Mouse (Mus musculus) midbrain, embryonic 11.5 days (tissue): ENCODE measurements around the gene Gtsf1. TPM values are rescaled to one million over a fixed set of nuclear protein-coding genes. Genes with fewer than 3 reads are reported as not detected.

Source experiments
- ATAC-seq: fragments of 200-750 bp; cut with Nextera tagmentation; 2 replicates; pipeline ENCODE4 v1.8.0; 2017; ENCODE audit warnings: moderate TSS enrichment, moderate library complexity; ENCODE audit not compliant: low FRiP score
- DNase-seq: peaks from one replicate; pipeline ENCODE4 v3.0.0; 2015; ENCODE audit warnings: low spot score; ENCODE audit errors: missing footprints
- H3K27ac ChIP-seq: fragments of 300-500 bp; sonication (generic); 2 replicates; pipeline ENCODE4 v1.5.1; 2014; ENCODE audit warnings: low read depth, low read length
- H3K27me3 ChIP-seq: fragments of 300-500 bp; sonication (generic); 2 replicates; pipeline ENCODE4 v1.6.1; 2014; ENCODE audit warnings: mild to moderate bottlenecking, low read length, moderate library complexity, mixed read lengths; ENCODE audit not compliant: control insufficient read depth, insufficient read depth
- H3K36me3 ChIP-seq: fragments of 300-500 bp; sonication (generic); 2 replicates; pipeline ENCODE4 v1.6.1; 2014; ENCODE audit warnings: mild to moderate bottlenecking, low read length, moderate library complexity, mixed read lengths; ENCODE audit not compliant: control insufficient read depth, insufficient read depth
- H3K4me1 ChIP-seq: fragments of 300-500 bp; sonication (generic); 2 replicates; pipeline ENCODE4 v1.6.1; 2014; ENCODE audit warnings: low read length; ENCODE audit not compliant: control insufficient read depth, insufficient read depth
- H3K4me2 ChIP-seq: fragments of 300-500 bp; sonication (generic); 2 replicates; pipeline ENCODE4 v1.6.1; 2014; ENCODE audit warnings: mild to moderate bottlenecking, moderate library complexity
- H3K4me3 ChIP-seq: fragments of 300-500 bp; sonication (generic); 2 replicates; pipeline ENCODE4 v1.5.1; 2014; ENCODE audit warnings: low read depth, low read length
- H3K9ac ChIP-seq: fragments of 300-500 bp; sonication (generic); 2 replicates; pipeline ENCODE4 v1.6.1; 2014; ENCODE audit warnings: low read length
- H3K9me3 ChIP-seq: fragments of 300-500 bp; sonication (generic); 2 replicates; pipeline ENCODE4 v1.6.1; 2016; ENCODE audit warnings: low read length; ENCODE audit not compliant: control insufficient read depth
- WGBS: fragments of 180-500 bp; shearing (Covaris S2); extraction: QIAGEN DNeasy Blood & Tissue Kit; methylation state at CpG from one replicate; pipeline ENCODE4 v1.1.7; 2014; 5-methylcytosine and 5-hydroxymethylcytosine counted together
- polyA plus RNA-seq: library from polyadenylated mRNA; unstranded; fragments of >200 nt; fragmentation: Nextera tagmentation; extraction: Ambion mirVana; gene quantifications from 2 replicates; pipeline ENCODE4 v1.2.1, GENCODE M21; 2014

The Gtsf1 gene
- polyA plus RNA-seq, 1 experiment from 2014 or later, result not detected

DNA sequence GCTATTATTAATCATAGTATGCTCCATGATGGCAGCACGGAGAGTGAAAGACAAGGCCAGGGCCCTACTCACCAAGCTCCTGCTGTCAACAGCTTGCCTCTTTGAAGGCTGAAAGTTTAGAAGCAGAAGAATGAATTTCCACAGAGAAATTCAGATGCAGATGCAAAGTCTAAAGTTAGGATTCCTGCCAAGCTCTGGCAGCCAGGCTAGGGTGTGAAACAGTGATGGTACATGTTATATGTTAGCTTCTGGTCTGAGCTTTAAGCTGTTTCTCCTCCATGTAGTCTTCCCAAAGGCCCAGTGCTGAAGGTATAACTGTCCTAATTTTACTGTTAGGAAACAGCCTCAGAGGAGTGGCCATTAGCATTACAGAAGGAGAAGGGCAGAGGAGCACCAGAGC, 61.1 kb downstream of the Gtsf1 start:
- Histone ChIP-seq H3K27me3 (no peaks in the 10 kb centered on the region), H3K9me3 (no peaks in the 10 kb centered on the region), H3K36me3 (no peaks in the 10 kb centered on the region), H3K4me2 (no peak overlapping the region), H3K9ac (no peak overlapping the region), H3K4me3 (no peak overlapping the region), H3K4me1 (peaks cover 17% of the 10 kb centered on the region), H3K27ac (no peak overlapping the region)
- DNase-seq (no peak), ATAC-seq (no peak)
- WGBS, result 76% methylated on average over 1 of the region's 1 CpGs

DNA sequence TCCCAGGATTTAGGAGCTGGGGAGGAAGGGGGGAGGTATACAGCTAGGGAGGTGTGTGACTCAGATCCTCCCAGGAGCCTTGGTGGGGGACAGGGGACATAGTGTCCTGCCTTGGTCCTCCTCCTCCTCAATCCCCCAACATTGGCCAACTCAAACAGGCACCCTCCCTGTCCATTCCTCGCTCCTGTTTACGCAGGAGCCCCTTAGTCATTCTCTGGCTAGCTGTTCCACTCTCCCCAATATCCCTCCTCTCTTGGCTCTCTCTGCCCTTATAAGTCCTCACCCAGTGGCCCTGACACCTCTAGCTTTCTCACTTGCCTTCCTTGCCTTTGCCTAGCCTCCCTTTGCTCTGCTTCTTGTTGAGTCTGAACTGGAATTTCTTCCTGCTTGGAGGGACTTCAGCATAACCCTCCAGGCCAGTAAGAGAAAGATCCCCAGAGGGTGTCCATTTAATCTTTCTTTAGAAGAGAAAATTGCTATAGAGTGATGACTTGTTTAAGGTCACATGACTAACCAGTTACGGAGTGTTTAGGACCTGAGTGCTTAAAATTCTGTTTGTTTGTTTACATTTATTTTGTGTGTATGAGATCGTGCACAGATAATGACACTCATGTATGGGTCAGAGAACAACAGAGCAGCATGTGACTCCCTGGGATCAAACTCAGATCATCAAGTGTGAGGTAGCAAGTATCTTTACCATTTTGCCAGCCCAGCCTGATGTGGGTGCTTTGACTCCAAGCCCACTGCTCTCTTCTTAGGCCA, 61.9 kb downstream of the Gtsf1 start:
- H3K9ac ChIP-seq, result no peak overlapping the region
- no peaks in the 10 kb centered on the region for H3K36me3 ChIP-seq
- H3K27ac ChIP-seq, result no peak overlapping the region
- 71% methylated on average over 4 of the region's 4 CpGs for WGBS
- ATAC-seq (no peak), DNase-seq (no peak)
- no peaks in the 10 kb centered on the region for H3K9me3 ChIP-seq
- H3K4me1 ChIP-seq, result peaks cover 17% of the 10 kb centered on the region
- no peaks in the 10 kb centered on the region for H3K27me3 ChIP-seq
- no peak overlapping the region for H3K4me2 ChIP-seq
- no peak overlapping the region for H3K4me3 ChIP-seq

DNA sequence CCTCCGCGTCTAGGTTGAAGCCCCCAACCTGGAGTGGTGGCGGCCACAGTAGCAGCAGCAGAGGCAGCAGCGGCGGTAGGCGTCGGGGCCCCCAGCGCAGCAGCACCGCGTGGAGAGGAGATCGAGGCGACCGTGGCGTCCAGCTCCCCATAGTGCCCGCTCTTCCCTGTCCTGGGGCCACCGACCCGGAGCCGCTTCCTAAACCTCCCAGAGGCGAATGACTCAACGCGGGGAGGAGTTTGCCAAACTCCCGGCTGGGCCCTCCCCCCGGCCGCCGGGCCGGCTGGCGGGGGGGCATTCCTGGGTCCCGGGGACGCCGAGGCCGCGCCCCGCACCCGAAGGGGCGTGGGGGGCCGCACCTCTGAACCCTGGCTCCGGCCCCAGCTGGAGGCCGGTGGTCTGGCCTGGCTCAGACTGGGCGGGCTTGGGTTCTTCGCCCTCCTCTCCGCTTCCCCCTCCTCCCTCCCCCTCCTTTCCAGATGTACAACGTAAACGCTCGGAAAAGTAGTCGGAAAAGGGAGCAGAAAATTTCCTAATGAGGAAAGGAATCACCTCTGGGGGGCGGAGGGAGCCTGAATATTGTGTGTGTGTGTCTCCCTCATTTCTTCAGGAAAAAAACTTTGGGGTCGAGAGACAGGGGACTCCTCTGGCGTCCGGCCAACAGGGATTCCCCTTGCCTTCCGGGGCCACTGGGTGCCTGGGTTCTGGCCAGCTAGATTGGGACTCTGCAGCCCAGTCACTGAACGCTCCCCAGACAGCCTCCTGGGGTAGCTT, 63.7 kb downstream of the Gtsf1 start, which contains the start of gene Itga5:
TSS of gene Itga5 (minus strand) at position 388 of the 774 bp plus-strand sequence.
- WGBS, result under 1% methylated on average over 49 of the region's 51 CpGs
- DNase-seq (peak; percentile 95), ATAC-seq (peak; percentile 83)
- Histone ChIP-seq H3K4me3 (peak within 1 kb of the TSS; percentile 69), H3K27ac (no peak within 1 kb of the TSS), H3K36me3 (no peaks in the 10 kb centered on the region), H3K4me2 (peak within 1 kb of the TSS; percentile 90), H3K27me3 (no peaks in the 10 kb centered on the region), H3K4me1 (peaks cover 17% of the 10 kb centered on the region), H3K9me3 (no peaks in the 10 kb centered on the region), H3K9ac (peak within 1 kb of the TSS; percentile 91)

DNA sequence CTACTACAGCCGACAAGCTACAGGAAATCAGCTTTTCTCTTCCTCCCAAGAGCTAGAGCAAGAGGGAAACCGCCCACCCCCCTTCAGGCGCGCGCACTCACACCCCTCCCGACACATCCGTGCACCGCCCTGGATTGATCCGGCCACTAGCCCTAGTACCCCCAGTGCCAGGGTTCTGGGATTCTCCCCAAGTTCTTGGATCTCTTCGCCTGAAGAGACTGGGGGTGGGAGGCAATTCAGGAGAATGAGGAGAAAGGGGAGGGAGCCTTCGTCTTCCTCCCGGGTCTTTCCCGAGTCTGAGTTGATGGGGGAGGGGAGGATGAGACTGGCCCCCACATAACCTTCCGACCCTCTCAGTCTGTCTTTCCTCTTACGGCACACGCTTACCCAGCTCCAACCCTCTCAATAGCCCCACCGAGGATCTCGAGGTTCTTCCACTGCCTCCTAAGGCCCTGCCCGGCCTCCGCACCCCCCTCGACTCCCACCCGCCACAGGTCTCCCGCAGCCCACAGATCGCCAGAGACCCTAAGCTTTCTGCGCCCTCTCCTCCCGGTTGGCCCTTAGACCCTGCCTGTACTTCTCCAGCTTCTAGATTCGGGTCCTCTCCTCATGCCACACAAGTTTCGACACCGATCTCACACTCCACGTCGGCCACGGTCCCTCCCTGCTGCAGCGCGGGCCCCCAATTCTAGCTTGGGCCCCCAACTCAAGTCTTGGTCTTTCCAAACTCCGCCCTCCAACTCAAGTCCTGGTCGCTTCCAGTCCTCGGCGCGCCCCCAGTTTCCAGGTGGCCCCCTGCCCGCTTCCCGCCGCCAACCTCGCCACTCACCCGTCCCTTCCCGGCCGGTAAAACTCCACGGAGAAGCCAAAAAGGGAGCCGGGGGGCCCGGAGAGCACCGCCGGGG, 64.5 kb downstream of the Gtsf1 start:
- WGBS, result under 1% methylated on average over 51 of the region's 51 CpGs
- Histone ChIP-seq H3K9me3 (no peaks in the 10 kb centered on the region), H3K27me3 (no peaks in the 10 kb centered on the region), H3K4me1 (peaks cover 17% of the 10 kb centered on the region), H3K4me2 (peak overlapping the region; percentile 90), H3K36me3 (no peaks in the 10 kb centered on the region), H3K9ac (peak overlapping the region; percentile 91), H3K27ac (no peak overlapping the region), H3K4me3 (peak overlapping the region; percentile 69)
- DNase-seq, result no peak
- peak; percentile 58 for ATAC-seq

DNA sequence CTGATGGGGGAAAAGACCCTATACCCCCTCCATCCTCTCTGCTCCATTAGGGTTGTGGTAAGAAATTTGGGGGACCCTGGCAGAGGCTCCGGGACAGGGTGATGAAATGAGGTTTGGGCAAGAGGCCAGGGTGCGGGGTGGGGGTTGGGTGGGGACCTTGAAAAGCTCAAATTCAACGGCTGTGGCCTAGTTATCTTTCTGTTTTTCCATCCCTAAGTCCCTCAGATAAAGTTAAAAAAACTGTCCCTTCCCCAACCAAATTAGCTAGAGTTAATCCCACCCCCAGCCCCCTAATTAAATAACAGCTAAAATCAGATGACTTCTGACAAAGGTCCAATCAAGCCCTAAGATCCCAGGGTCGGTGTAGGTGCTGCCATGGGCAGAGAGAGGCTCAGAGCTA, 65.5 kb downstream of the Gtsf1 start:
- H3K4me3 ChIP-seq, result peak overlapping the region; percentile 69
- no peak overlapping the region for H3K27ac ChIP-seq
- peak overlapping the region; percentile 90 for H3K4me2 ChIP-seq
- ATAC-seq (no peak), DNase-seq (no peak)
- H3K4me1 ChIP-seq, result peaks cover 17% of the 10 kb centered on the region
- no peaks in the 10 kb centered on the region for H3K9me3 ChIP-seq
- no peaks in the 10 kb centered on the region for H3K27me3 ChIP-seq
- WGBS, result 51% methylated on average over 4 of the region's 4 CpGs
- H3K36me3 ChIP-seq, result no peaks in the 10 kb centered on the region
- peak overlapping the region; percentile 91 for H3K9ac ChIP-seq

DNA sequence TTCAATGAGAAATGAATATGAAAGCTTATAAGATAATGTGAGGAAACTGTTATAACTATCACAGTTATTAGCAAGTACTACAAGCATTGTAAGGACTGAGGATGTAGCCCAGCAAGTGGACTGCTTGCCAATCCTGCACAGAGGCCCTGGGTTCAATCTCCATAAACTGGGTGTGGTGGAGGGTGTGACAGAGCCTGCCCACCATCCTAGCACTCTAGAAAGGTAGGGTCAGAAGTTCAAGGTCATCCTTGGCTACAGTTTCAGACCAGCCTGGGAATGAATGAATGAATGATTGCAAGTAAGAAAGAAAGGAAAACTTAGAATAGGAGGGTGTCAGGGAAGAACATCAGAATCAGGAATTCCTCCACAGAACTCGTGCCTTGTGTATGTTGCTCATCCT, 66.5 kb downstream of the Gtsf1 start:
- H3K27me3 ChIP-seq, result no peaks in the 10 kb centered on the region
- H3K9ac ChIP-seq, result no peak overlapping the region
- peaks cover 17% of the 10 kb centered on the region for H3K4me1 ChIP-seq
- H3K4me3 ChIP-seq, result no peak overlapping the region
- 78% methylated on average over 1 of the region's 1 CpGs for WGBS
- no peaks in the 10 kb centered on the region for H3K9me3 ChIP-seq
- H3K4me2 ChIP-seq, result no peak overlapping the region
- ATAC-seq (no peak), DNase-seq (no peak)
- H3K27ac ChIP-seq, result no peak overlapping the region
- no peaks in the 10 kb centered on the region for H3K36me3 ChIP-seq

DNA sequence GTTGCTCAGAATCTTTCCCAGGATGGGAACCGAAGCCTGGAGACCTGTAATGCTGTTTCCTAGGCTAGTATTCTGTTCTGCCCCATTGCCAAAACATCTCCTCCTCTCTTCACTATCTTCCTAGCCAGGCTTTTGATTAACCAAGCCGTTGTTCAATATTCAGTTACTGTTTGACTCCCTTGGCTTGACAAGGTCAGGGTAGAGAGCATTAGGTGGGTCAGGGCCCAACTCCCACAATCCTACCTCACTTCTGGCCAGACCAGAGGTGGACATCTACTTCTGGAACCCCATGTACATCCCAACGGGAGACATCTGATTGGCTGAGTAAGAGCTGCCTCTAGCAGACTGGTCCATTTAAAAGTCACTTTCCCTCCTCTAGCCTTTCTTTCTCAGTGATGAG, 67.3 kb downstream of the Gtsf1 start:
- no peaks in the 10 kb centered on the region for H3K36me3 ChIP-seq
- no peaks in the 10 kb centered on the region for H3K9me3 ChIP-seq
- no peak for ATAC-seq
- no peak overlapping the region for H3K4me2 ChIP-seq
- no peak overlapping the region for H3K9ac ChIP-seq
- WGBS, result 91% methylated on average over 3 of the region's 3 CpGs
- no peaks in the 10 kb centered on the region for H3K27me3 ChIP-seq
- H3K4me1 ChIP-seq, result peaks cover 17% of the 10 kb centered on the region
- no peak overlapping the region for H3K4me3 ChIP-seq
- H3K27ac ChIP-seq, result no peak overlapping the region
- DNase-seq, result no peak

DNA sequence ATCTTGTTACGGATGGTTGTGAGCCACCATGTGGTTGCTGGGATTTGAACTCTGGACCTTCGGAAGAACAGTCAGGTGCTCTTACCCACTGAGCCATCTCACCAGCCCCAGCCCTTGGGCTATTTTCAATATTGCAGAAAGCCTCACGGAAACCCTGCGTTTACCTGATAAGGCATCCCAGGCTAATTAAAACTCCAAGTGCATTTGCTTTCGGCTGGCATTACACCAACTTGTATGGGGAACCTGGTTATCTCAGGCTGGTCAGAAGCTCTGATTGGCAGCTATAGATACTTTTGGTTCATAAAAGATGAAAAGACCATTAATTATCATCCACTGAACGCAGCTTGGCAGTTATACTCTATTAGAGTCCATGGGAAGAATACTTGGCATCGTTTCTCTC, 67.9 kb downstream of the Gtsf1 start:
- Histone ChIP-seq H3K9ac (no peak overlapping the region), H3K27me3 (no peaks in the 10 kb centered on the region), H3K27ac (no peak overlapping the region), H3K9me3 (no peaks in the 10 kb centered on the region), H3K4me2 (no peak overlapping the region), H3K4me1 (peaks cover 15% of the 10 kb centered on the region), H3K36me3 (no peaks in the 10 kb centered on the region), H3K4me3 (no peak overlapping the region)
- WGBS, result 93% methylated on average over 6 of the region's 7 CpGs
- ATAC-seq, result no peak
- no peak for DNase-seq
